Mouse (Mus musculus) liver, postnatal 0 days (tissue): Measurements from ENCODE around the gene Gm28635. TPM values are rescaled to one million over a fixed set of nuclear protein-coding genes. Genes with fewer than 3 reads are reported as not detected.

Experiments
- ATAC-seq: fragments of 200-750 bp; cut with Nextera tagmentation; 2 replicates; pipeline ENCODE4 v1.8.0; 2017; ENCODE audit warnings: mild to moderate bottlenecking, moderate library complexity
- DNase-seq: peaks from one replicate; pipeline ENCODE4 v3.0.0-alpha.2; 2016
- H3K27ac ChIP-seq: fragments of 300-500 bp; sonication (generic); 2 replicates; pipeline ENCODE4 v1.5.1; 2014; ENCODE audit warnings: antibody characterized with exemption, moderate library complexity, mild to moderate bottlenecking, low read depth
- H3K27me3 ChIP-seq: fragments of 300-500 bp; sonication (generic); 2 replicates; pipeline ENCODE4 v1.6.1; 2014; ENCODE audit warnings: low read length, control low read depth, mixed read lengths; ENCODE audit not compliant: insufficient read depth
- H3K36me3 ChIP-seq: fragments of 300-500 bp; sonication (generic); replicated peaks from 2 replicates; pipeline ENCODE4 v1.6.1; 2014; ENCODE audit warnings: mild to moderate bottlenecking, control low read depth, low read length, moderate library complexity, mixed read lengths; ENCODE audit not compliant: insufficient read depth
- H3K4me1 ChIP-seq: fragments of 300-500 bp; sonication (generic); 2 replicates; pipeline ENCODE4 v1.6.1; 2014; ENCODE audit warnings: antibody characterized with exemption, mild to moderate bottlenecking, control low read depth; ENCODE audit not compliant: insufficient read depth
- H3K4me2 ChIP-seq: fragments of 300-500 bp; sonication (generic); 2 replicates; pipeline ENCODE4 v1.6.1; 2014; ENCODE audit warnings: low read depth, mild to moderate bottlenecking, low read length, moderate library complexity, mixed read lengths
- H3K4me3 ChIP-seq: fragments of 300-500 bp; sonication (generic); 2 replicates; pipeline ENCODE4 v1.5.1; 2014; ENCODE audit warnings: low read depth, low read length
- H3K9ac ChIP-seq: fragments of 300-500 bp; sonication (generic); replicated peaks from 2 replicates; pipeline ENCODE4 v1.6.1; 2014; ENCODE audit warnings: mild to moderate bottlenecking, moderate library complexity
- H3K9me3 ChIP-seq: fragments of 300-500 bp; sonication (generic); 2 replicates; pipeline ENCODE4 v1.6.1; 2016; ENCODE audit warnings: mild to moderate bottlenecking, control low read depth, low read length, mixed read lengths
- CTCF ChIP-seq: sonication (generic); IDR thresholded peaks from 2 replicates; pipeline ENCODE4 v1.5.1; 2016; ENCODE audit warnings: antibody characterized with exemption, low read depth
- EP300 ChIP-seq: IDR thresholded peaks from 2 replicates; pipeline ENCODE4 v1.6.1; 2016; ENCODE audit warnings: antibody characterized with exemption, low read depth, mild to moderate bottlenecking
- WGBS: fragments of 180-500 bp; shearing (Covaris S2); extraction: QIAGEN DNeasy Blood & Tissue Kit; methylation state at CpG from one replicate; pipeline ENCODE4 v1.1.7; 2014; ENCODE audit not compliant: insufficient replicate concordance; 5-methylcytosine and 5-hydroxymethylcytosine counted together
- polyA plus RNA-seq: library from polyadenylated mRNA; unstranded; fragments of >200 nt; fragmentation: Nextera tagmentation; extraction: Ambion mirVana; gene quantifications from 2 replicates; pipeline ENCODE4 v1.2.1, GENCODE M21; 2015

Gene Gm28635
- polyA plus RNA-seq, 1 experiment from 2014 or later: not detected

DNA sequence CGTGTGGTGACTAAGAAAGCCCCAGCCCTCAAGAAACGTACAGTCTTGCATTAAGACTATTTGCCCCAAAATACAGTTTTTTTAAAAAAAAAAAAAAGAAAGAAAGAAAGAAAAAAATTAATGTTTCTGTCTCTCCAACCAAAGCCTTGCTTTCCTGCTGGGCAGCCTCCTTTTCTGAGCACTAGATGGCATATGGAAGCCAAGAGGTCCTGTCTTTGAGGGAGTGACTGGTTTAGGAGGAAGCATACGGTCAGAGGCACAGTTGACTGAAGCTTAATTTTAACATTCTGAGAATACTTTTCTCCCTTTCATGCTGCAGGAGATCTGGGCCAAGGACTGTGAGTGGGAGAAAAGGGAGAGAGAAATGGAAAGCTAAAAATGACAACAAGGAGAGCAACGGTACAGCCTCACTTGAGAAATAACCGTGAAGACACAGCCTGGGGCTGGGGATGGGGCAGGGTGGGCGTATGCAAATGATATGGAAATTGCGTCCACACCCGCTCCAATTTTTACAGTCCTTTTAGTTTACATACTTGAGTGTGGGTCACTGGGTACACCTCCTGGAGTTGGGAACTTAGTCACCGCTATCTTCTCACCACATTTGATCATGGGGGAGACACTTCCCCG lies 120.8 kb downstream of the Gm28635 start:
- no peaks in the 10 kb centered on the region for H3K9me3 ChIP-seq
- no peaks in the 10 kb centered on the region for H3K27me3 ChIP-seq
- no peak for ATAC-seq
- no peak overlapping the region for H3K9ac ChIP-seq
- H3K36me3 ChIP-seq: no peaks in the 10 kb centered on the region
- H3K4me3 ChIP-seq: no peak overlapping the region
- TF ChIP-seq CTCF (0 out of 2 replicates have a peak, but pooled peaks have one; percentile 27), EP300 (no peak)
- 40% methylated on average over 10 of the region's 10 CpGs for WGBS
- H3K4me1 ChIP-seq: no peaks in the 10 kb centered on the region
- H3K27ac ChIP-seq: no peak overlapping the region
- H3K4me2 ChIP-seq: peak overlapping the region; percentile 29
- DNase-seq: no peak

Other genes with a start within 250 kb of the Gm28635 start
- gene Tfpi, start 201.3 kb downstream of the Gm28635 start, polyA plus RNA-seq: 12.2 and 15.2 TPM in 2 replicates
- gene Ctnnd1, start 27.3 kb downstream of the Gm28635 start, polyA plus RNA-seq: 9.0 and 9.5 TPM in 2 replicates
- not detected in 2 replicates for gene Btbd18, start 19.0 kb downstream of the Gm28635 start, polyA plus RNA-seq
- gene Selenoh, start 7.3 kb downstream of the Gm28635 start, polyA plus RNA-seq: 53.6 and 57.6 TPM in 2 replicates
- 12.7 and 13.2 TPM in 2 replicates for gene Med19, start 361 bp upstream of the Gm28635 start, polyA plus RNA-seq
- gene Tmx2, start 1.1 kb upstream of the Gm28635 start, polyA plus RNA-seq: 55.9 and 60.6 TPM in 2 replicates
- gene Zdhhc5, start 37.1 kb upstream of the Gm28635 start, polyA plus RNA-seq: 11.3 and 13.4 TPM in 2 replicates
- gene Clp1, start 49.3 kb upstream of the Gm28635 start, polyA plus RNA-seq: 31.7 and 32.1 TPM in 2 replicates
- gene Ypel4, start 56.0 kb upstream of the Gm28635 start, polyA plus RNA-seq: 18.4 and 20.9 TPM in 2 replicates
- gene Gm19426, start 65.6 kb upstream of the Gm28635 start, polyA plus RNA-seq: 1.2 and 1.3 TPM in 2 replicates
- 344 and 356 TPM in 2 replicates for gene Serping1, start 97.4 kb upstream of the Gm28635 start, polyA plus RNA-seq
- gene Ube2l6, start 120.8 kb upstream of the Gm28635 start, polyA plus RNA-seq: 276 and 305 TPM in 2 replicates
- 0.15 and 0.98 TPM in 2 replicates for gene Smtnl1, start 144.6 kb upstream of the Gm28635 start, polyA plus RNA-seq
- gene Timm10, start 149.0 kb upstream of the Gm28635 start, polyA plus RNA-seq: 59.8 and 63.9 TPM in 2 replicates
- 67.8 and 74.2 TPM in 2 replicates for gene Slc43a1, start 160.8 kb upstream of the Gm28635 start, polyA plus RNA-seq
- gene Rtn4rl2, start 208.7 kb upstream of the Gm28635 start, polyA plus RNA-seq: 0.14 and 0.31 TPM in 2 replicates